13 mouse cellular contexts compared by ENCODE assay signal in genomic region chr12:81616980-81617379, GRCm38 (mm10). TPM values are rescaled to one million over a fixed set of nuclear protein-coding genes. Genes with fewer than 3 reads are reported as not detected.
DNase-seq lines count a peak whose midpoint lies in the region; ATAC-seq lines count a peak whose summit lies in the region.
"Had no signal": no experiment of that assay in that cellular context is flagged by ENCODE, and none has a peak within 500 bp of the region (broad histone marks: within the 10 kb centered on the region; RNA-seq: fewer than 3 reads in every experiment).

No protein-coding gene starts in this region.

- no peak overlapping the region for H3K27ac ChIP-seq in midbrain, embryonic 11.5 days (ENCODE audit: low read depth, low read length)
- H3K27ac ChIP-seq: macrophage had no signal

- no peak overlapping the region for H3K4me2 ChIP-seq in midbrain, embryonic 11.5 days

- intact Hi-C loops in left cerebral cortex, postnatal 4 days (cut with DNase I): loop anchor here (5.0 kb wide), 1 partner anchor 170 kb away; no protein-coding TSS in a partner anchor
- intact Hi-C loops in left cerebral cortex, postnatal 25 days (cut with DNase I): loop anchor here (5.0 kb wide), 1 partner anchor 70 kb away; no protein-coding TSS in a partner anchor

- WGBS in midbrain, embryonic 11.5 days: 85% methylated on average over 7 of the region's 7 CpGs

- H3K9me3 ChIP-seq in midbrain, embryonic 11.5 days (ENCODE audit: control insufficient read depth, low read length): no peaks in the 10 kb centered on the region

- no peaks in the 10 kb centered on the region for H3K36me3 ChIP-seq in midbrain, embryonic 11.5 days (ENCODE audit: control insufficient read depth, insufficient read depth, low read length)

- no peaks in the 10 kb centered on the region for H3K27me3 ChIP-seq in midbrain, embryonic 11.5 days (ENCODE audit: control insufficient read depth, insufficient read depth, low read length)

- no peaks in the 10 kb centered on the region for H3K4me1 ChIP-seq in midbrain, embryonic 11.5 days (ENCODE audit: control insufficient read depth, insufficient read depth, low read length)

- ATAC-seq in midbrain, embryonic 11.5 days (ENCODE audit: low FRiP score): no peak

- DNase-seq in left cerebral cortex, adult 11 months (ENCODE audit: low spot score): peak; percentile 37
- no peak for DNase-seq in left cerebral cortex, postnatal 4 days
- DNase-seq in NIH3T3 (ENCODE audit: low read depth): peak; percentile 50
- DNase-seq in left cerebral cortex, postnatal 25 days (ENCODE audit: low spot score in 2 of 2): peak; percentile 26 to 85
- DNase-seq in urinary bladder, postnatal 14 days (ENCODE audit: low spot score): peak; percentile 44
- no peak for DNase-seq in midbrain, embryonic 11.5 days (ENCODE audit: low spot score, missing footprints)
- DNase-seq in kidney, postnatal 4 days: no peak
- DNase-seq: cerebellum, adult 11-12 months; kidney, adult 9 months; lung, adult 18-20 months; retina, postnatal 1 day had no signal

- H3K9ac ChIP-seq in midbrain, embryonic 11.5 days (ENCODE audit: low read length): no peak overlapping the region

- no peak overlapping the region for H3K4me3 ChIP-seq in midbrain, embryonic 11.5 days (ENCODE audit: low read depth, low read length)

RNA-seq across cellular contexts. Expression of gene Ttc9, which starts 14.1 kb away (rescaled TPM):
- total RNA-seq in left cerebral cortex, postnatal 4 days (2021): 10 to 100 TPM; 82.0 to 83.6 TPM
- 10 to 100 TPM; 53.1 to 57.1 TPM for total RNA-seq in left cerebral cortex, postnatal 25 days (2021)
- 2.0 TPM in 2 replicates for polyA plus RNA-seq in midbrain, embryonic 11.5 days (2014; fragmentation: Nextera tagmentation; extraction: Ambion mirVana)
- polyA plus RNA-seq: macrophage had no signal

RNA-seq across cellular contexts. Expression of gene Med6, which starts 22.2 kb away (rescaled TPM):
- total RNA-seq in left cerebral cortex, postnatal 4 days (2021): 10 to 100 TPM; 22.4 to 28.1 TPM
- 10 to 100 TPM; 24.4 to 26.9 TPM for total RNA-seq in left cerebral cortex, postnatal 25 days (2021)
- 80.7 and 89.0 TPM in 2 replicates for polyA plus RNA-seq in midbrain, embryonic 11.5 days (2014; fragmentation: Nextera tagmentation; extraction: Ambion mirVana)

RNA-seq across cellular contexts. Expression of gene Adam21, which starts 48.7 kb away (rescaled TPM):
- total RNA-seq in left cerebral cortex, postnatal 4 days (2021): under 1 TPM; 0.70 to 0.88 TPM
- total RNA-seq in left cerebral cortex, postnatal 25 days (2021): under 1 TPM; 0.11 to 0.21 TPM
- 0.16 and 0.22 TPM in 2 replicates for polyA plus RNA-seq in midbrain, embryonic 11.5 days (2014; fragmentation: Nextera tagmentation; extraction: Ambion mirVana)
- total RNA-seq: gastrocnemius, adult 18-20 months had no signal

Comparison
In these comparisons a context has a peak if more than half of its experiments do, and no peak if none do; other contexts are left out.
1. DNase-seq: peak in left cerebral cortex, adult 11 months (single experiment), NIH3T3 (single experiment), left cerebral cortex, postnatal 25 days (2 of 2) and urinary bladder, postnatal 14 days (single experiment); none in left cerebral cortex, postnatal 4 days (single experiment), midbrain, embryonic 11.5 days (single experiment) and kidney, postnatal 4 days (0 of 2).